Mouse (Mus musculus) heart, postnatal 25 days (tissue): ENCODE data around the gene Lrba. TPM values are rescaled to one million over a fixed set of nuclear protein-coding genes. Genes with fewer than 3 reads are reported as not detected.

Experiments used
- DNase-seq: peaks from one replicate; pipeline ENCODE4 v3.0.0; 2022; ENCODE audit warnings: low spot score
- intact Hi-C: fragments of 180-260 bp; cut with DNase I; formaldehyde crosslinking; loops from one replicate; pipeline ENCODE4 v1.15.1; 2025
- total RNA-seq, 2 experiments: library from RNA; stranded (reverse); gene quantifications; 2 replicates each; pipeline ENCODE4 v1.2.3; 2021

Gene Lrba
- total RNA-seq, 2 experiments from 2014 or later: 17.4 to 23.1 TPM

DNA sequence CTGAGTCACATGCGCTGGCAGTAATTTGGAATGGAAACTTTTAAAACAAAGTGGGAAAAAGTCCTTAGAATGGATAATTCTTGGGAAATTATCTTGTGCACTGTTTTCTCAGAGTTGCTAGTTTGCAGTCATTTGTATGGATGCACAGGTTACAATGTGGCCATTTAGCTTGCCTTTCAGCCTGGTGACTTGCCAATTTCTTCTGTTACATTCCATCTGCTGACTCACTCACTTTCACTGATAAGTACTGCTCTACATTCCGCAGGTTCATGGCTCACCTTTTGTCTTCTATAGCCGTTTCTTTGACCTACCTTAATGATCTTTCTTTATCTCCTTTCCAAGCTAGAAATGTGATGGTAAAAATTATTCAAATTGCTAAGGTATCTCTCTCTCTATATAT is 28.6 kb downstream of the Lrba start:
- no peak for DNase-seq
- intact Hi-C loops: no loop called here

GRCm38 (mm10) chr3:86253791-86254190 is 29.3 kb downstream of the Lrba start:
- DNase-seq: no peak

DNA sequence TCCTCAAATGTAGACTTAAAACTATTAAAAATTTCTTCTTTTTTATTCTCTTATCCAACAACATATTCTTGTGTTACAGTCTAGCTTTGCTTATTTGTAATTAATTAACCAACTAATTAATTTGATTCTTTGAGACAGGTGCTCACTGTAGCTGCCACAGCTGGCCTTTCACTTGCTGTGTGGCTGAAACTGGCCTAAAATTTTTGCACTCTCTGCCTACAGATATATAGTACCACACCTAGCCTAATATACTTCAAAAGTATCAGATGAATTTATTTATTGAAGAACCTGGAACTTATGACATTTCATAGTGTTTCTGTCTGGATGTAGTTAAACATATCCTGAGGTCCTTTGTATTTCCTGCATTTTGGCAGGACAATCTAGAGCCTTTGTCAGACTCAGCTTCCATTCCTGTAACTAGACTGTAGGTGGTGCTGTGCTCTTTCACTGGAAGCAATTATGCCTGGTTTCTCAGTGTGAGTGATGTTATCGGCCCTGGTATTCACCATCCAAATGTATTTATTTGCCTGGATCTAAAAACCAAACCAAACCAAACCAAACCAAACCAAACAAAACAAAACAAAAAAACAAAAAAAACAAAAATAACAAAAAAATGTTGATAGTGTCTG is 43.7 kb downstream of the Lrba start:
- intact Hi-C loops: loop anchor here (5.0 kb wide), 1 partner anchor 494 kb away; no protein-coding TSS in a partner anchor
- DNase-seq: no peak

More at GRCm38 (mm10) chr3:86253791-86254190, 29.3 kb downstream of the Lrba start:
- intact Hi-C loops: no loop called here

GRCm38 (mm10) chr3:86275651-86276050 is 51.2 kb downstream of the Lrba start:
- intact Hi-C loops: no loop called here

GRCm38 (mm10) chr3:86291326-86291725 is 66.8 kb downstream of the Lrba start:
- no peak for DNase-seq

More at GRCm38 (mm10) chr3:86275651-86276050, 51.2 kb downstream of the Lrba start:
- no peak for DNase-seq

DNA sequence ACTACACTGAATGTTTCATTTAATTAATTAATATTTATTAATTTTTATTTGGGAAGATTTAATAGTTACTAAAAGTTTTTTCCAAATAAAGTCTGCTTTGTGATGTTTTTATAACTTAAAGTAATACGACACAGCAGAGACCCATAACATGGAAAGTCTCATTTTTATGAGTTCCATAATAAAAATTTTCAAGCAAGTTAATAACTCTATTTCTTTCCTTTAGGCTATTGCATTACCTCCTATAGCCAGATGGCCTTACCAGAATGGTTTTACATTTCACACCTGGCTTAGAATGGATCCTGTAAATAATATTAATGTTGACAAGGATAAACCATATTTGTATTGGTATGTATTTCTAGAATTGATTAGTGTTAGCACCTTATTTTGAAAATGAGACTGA is 70.4 kb downstream of the Lrba start:
- DNase-seq: no peak
- intact Hi-C loops: no loop called here

More at GRCm38 (mm10) chr3:86291326-86291725, 66.8 kb downstream of the Lrba start:
- intact Hi-C loops: no loop called here

- DNase-seq: no peak
- intact Hi-C loops: no loop called here
These were observed 71.7 kb downstream of the Lrba start for GRCm38 (mm10) chr3:86296214-86296613.

DNA sequence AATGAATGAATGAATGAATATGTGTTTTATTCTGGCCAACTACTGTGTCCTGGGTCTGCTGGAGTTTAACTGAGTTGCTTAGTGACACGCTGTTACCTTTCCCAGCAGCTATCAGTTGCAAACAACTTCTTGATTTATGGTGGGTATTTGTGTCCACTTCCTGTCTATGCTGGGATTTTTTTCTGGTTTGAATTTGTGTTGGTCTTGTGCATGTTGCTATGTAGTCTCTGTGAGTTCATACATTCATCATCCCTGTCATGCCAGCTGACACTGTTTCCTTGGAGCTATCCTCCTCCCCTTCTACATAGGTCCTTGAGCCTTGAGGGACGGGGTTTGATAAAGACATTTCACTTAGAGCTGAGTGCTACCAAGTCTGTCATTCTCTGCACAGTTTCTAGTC is 84.4 kb downstream of the Lrba start:
- intact Hi-C loops: no loop called here
- DNase-seq: no peak

GRCm38 (mm10) chr3:86310216-86310615 is 85.7 kb downstream of the Lrba start:
- no peak for DNase-seq
- intact Hi-C loops: no loop called here

- intact Hi-C loops: no loop called here
- DNase-seq: no peak
These were observed 86.9 kb downstream of the Lrba start for GRCm38 (mm10) chr3:86311406-86311805.

DNA sequence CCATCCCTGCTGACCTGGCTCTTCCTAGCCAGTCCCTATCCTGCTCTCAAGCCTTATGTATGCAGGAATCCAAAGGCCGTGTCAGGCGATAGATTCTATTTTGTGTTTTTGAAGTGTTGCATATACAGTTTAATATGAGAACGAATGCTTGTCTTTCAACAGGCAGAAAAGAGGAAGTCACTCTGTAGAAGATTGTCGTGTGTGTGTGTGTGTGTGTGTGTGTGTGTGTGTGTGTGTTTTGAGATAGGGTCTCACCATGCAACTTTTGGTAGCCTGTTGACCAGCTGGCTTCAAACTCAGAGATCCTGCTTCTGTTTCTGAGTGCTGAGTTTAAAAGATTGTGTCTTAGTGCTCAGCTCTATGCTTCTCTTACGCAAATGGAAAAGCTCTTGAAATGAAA is 93.2 kb downstream of the Lrba start:
- DNase-seq: no peak
- intact Hi-C loops: no loop called here

DNA sequence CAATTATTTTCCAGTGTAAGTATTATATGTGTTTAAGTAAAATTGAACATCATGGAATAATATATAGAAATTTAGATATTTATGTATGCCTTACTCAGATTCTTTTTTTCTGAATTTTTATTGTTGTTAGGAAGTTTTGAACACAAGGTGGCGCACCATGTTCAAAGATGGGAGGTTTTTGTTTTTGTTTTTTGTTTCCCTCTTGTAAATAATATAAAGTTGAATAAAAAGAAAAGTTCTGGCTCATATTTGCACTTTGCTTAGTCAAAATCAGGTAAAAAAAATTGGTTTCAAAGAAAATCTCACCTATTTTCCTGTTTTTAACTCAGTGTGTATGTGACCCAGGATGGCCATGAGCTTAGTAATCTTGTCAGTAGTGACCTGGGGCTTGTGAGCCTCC is 104.1 kb downstream of the Lrba start:
- intact Hi-C loops: loop anchor here (5.0 kb wide), 3 partner anchors 434 to 649 kb away; no protein-coding TSS in a partner anchor
- DNase-seq: no peak

DNA sequence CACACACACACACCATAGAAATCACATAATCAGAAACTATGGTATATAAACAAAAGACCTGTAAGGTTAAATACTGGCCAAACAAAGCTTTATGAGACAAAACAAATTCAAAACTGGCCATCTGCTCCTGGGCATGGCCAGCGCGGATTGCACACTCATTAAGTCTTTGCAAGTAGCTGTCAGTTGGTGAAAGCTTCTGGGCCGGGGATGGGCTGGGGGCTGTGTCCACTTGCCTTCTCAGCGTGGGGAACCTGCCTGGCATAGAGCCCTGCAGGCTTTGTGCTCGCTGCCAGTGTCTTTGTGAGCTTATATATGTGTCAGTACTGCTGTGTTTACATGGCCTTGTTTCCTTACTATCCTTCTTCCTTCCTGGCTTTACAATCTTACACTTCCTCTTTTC is 118.8 kb downstream of the Lrba start:
- intact Hi-C loops: no loop called here
- DNase-seq: no peak

GRCm38 (mm10) chr3:86362486-86362885 is 138.0 kb downstream of the Lrba start:
- intact Hi-C loops: no loop called here
- DNase-seq: no peak

DNA sequence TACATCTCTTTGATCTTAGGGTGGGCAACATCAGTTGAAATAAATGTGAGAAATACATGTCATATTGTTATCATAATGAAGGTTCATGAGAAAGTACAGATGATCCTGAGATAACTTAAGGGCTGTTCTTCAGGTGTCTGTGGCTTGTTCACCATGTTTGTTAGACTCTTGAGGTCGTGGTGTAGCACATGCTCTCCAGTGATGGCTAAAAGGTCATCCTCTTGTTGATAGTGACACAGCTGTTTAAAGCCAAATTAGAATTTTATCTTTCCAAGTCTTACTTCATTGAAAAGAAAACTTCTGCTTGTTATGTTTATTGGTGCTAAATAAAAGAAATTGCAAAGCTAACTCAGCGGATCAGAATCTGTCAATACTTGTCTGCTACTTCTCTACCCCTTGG is 147.0 kb downstream of the Lrba start:
- no peak for DNase-seq
- intact Hi-C loops: no loop called here

- DNase-seq: no peak
- intact Hi-C loops: no loop called here
These were observed 150.8 kb downstream of the Lrba start for GRCm38 (mm10) chr3:86375276-86375675.

- no peak for DNase-seq
- intact Hi-C loops: no loop called here
These were observed 158.1 kb downstream of the Lrba start for GRCm38 (mm10) chr3:86382557-86382956.

DNA sequence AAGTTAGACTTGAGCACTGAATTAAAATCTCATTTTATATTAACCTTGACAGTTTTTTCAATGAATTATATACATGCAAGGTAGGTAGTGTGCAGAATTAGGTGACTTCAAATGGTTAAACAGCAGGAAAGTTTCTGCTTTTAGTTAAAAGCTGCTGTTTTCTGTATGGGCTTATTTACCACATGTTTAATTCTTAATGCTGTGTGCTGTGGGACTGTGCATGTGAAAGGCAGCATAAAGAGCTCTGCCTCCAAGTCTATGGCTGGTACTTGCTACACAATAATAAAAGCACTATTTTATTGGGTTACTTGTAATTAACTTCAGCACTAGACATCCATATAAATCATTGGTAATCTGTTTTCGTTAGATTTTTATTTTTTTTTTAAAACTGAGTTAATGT is 160.6 kb downstream of the Lrba start:
- intact Hi-C loops: no loop called here

DNA sequence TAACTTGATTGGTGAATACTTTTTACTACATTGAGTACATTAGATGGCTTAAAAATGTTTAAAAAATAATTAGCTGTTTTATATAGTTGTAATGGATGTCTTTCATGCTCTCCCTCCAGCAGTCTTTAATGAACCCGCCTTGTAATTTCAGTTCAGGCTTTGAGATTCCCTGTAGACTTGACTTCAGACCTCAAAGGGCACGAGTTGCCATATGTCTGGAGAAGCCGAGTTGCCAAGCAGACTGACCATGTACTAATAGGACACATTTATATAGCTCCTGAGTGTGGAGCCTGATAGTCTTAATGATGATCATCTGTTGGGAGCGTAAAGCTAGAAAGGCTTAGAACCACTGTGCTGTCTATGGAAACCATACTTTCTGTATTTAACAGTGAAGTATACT is 161.8 kb downstream of the Lrba start:
- intact Hi-C loops: no loop called here
- DNase-seq: no peak

More for the DNA sequence above, 160.6 kb downstream of the Lrba start:
- DNase-seq: no peak

DNA sequence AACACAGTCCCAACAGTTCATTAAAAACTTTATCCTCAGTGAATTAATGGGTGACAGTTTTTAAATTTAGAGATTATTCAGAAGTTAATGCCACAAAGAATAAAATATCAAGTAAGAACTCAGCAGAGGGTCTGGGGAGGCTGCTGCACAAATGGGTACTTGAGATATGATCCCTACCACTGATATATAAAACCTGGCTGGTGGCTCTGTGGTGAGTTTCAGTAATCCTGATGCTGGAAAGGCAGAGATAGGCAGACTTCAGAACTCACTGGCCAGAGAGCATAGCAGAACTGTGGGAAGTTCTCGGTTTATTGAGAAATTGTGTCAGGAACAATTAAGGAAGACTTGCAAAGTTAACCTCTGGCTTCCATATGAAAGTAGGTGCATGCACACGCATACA is 199.3 kb downstream of the Lrba start:
- no peak for DNase-seq
- intact Hi-C loops: no loop called here

- no peak for DNase-seq
- intact Hi-C loops: no loop called here
These were observed 202.3 kb downstream of the Lrba start for GRCm38 (mm10) chr3:86426733-86427132.

DNA sequence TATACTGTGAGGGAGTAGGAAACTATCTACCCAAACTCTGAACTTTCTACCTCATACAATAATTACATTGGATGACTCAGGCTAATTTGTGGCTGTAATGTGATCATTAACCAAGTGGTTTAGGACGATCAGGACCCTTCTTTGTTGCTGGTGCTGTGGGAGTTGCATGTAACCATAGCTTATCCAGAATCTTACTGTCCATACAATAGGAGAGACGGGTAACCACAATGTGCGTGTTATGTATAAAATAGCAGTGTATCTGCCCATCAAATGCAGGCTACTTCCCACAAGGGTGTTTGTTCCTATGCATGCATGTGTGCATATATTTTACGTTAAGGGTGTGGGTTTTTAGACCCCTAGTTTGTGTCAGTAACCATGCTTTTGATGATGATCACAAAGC is 219.0 kb downstream of the Lrba start:
- DNase-seq: no peak
- intact Hi-C loops: no loop called here
